Mouse (Mus musculus) myocyte (in vitro differentiated cells): ENCODE data around the gene Pdlim3.

Experiments used
- MAX ChIP-seq: IDR thresholded peaks from one replicate; pipeline ENCODE4 v1.6.1; 2011; ENCODE audit warnings: low read depth, mild to moderate bottlenecking, control low read depth
- POLR2A ChIP-seq: IDR thresholded peaks from one replicate; pipeline ENCODE4 v1.6.1; 2011; ENCODE audit warnings: low read depth, mild to moderate bottlenecking, control low read depth, moderate library complexity; ENCODE audit not compliant: insufficient read length
- USF1 ChIP-seq: IDR thresholded peaks from one replicate; pipeline ENCODE4 v1.6.1; 2011; ENCODE audit warnings: low read depth, mild to moderate bottlenecking, control low read depth, moderate library complexity

DNA sequence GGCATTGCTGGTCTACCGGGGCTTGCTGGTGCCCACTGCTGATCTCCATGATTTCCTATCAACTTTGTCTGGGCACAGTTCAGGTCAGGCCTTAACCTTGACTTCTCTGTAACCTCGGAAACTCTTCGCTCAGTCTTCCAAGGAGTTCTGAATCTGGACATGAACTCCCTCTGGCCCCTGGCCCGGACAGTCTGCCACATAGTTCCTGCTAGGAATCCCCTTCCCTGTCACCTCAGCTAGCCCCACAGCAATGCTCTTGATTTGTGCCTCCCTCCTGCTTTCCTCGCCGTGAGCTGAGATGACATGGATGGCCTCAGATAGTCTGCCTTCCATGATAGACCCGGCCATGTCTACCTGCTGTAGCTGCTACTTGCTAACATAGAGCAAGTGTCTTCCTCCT, 35.1 kb downstream of the Pdlim3 start:
- TF ChIP-seq POLR2A: no peak
- TF ChIP-seq USF1: no peak
- no peak for TF ChIP-seq MAX
